Mouse (Mus musculus): ENCODE measurements around the gene Cel. TPM values are rescaled to one million over a fixed set of nuclear protein-coding genes. Genes with fewer than 3 reads are reported as not detected.

Gene Cel
- polyA plus RNA-seq, 1 experiment from 2014 or later: 3.3 TPM

GRCm38 (mm10) chr2:28524406-28524805 is 38.8 kb downstream of the Cel start:
- TF ChIP-seq CTCF (IDR thresholded peaks at IDR 0.05; ENCODE audit: low read depth): no peak
- WGBS: 78% methylated on average over 10 of the region's 10 CpGs

GRCm38 (mm10) chr2:28523643-28524117 is 39.5 kb downstream of the Cel start:
- TF ChIP-seq EP300 (optimal IDR thresholded peaks at IDR 0.05): no peak
- TF ChIP-seq CTCF (IDR thresholded peaks at IDR 0.05; ENCODE audit: low read depth): no peak
- H3K9me3 ChIP-seq (ENCODE audit: control insufficient read depth, low read length): no peaks in the 10 kb centered on the region
- H3K27me3 ChIP-seq (ENCODE audit: control insufficient read depth, insufficient read depth, low read length): no peaks in the 10 kb centered on the region
- DNase-seq (ENCODE audit: low spot score) (peak; percentile 95), ATAC-seq (ENCODE audit: low FRiP score, low TSS enrichment) (peak; percentile 83)
- peak overlapping the region; percentile 95 for H3K27ac ChIP-seq (replicated peaks)
- H3K9ac ChIP-seq (ENCODE audit: low read length): no peak overlapping the region
- H3K4me3 ChIP-seq (ENCODE audit: low read depth, low read length): no peak overlapping the region
- H3K4me1 ChIP-seq (replicated peaks; ENCODE audit: control insufficient read depth, insufficient read depth): peaks cover 24% of the 10 kb centered on the region
- H3K36me3 ChIP-seq (ENCODE audit: control insufficient read depth, insufficient read depth, low read length): no peaks in the 10 kb centered on the region
- no peak overlapping the region for H3K4me2 ChIP-seq (replicated peaks; ENCODE audit: low read depth)
- WGBS: 9% methylated on average over 5 of the region's 5 CpGs

More at GRCm38 (mm10) chr2:28524406-28524805, 38.8 kb downstream of the Cel start:
- Histone ChIP-seq H3K27me3 (ENCODE audit: control insufficient read depth, insufficient read depth, low read length) (no peaks in the 10 kb centered on the region), H3K4me3 (ENCODE audit: low read depth, low read length) (no peak overlapping the region), H3K9ac (ENCODE audit: low read length) (no peak overlapping the region; the same call in 1 of the 2 replicates), H3K9me3 (ENCODE audit: control insufficient read depth, low read length) (no peaks in the 10 kb centered on the region), H3K36me3 (ENCODE audit: control insufficient read depth, insufficient read depth, low read length) (no peaks in the 10 kb centered on the region), H3K4me2 (replicated peaks; ENCODE audit: low read depth) (no peak overlapping the region), H3K4me1 (replicated peaks; ENCODE audit: control insufficient read depth, insufficient read depth) (peaks cover 24% of the 10 kb centered on the region), H3K27ac (replicated peaks) (peak overlapping the region; percentile 95)
- DNase-seq (ENCODE audit: low spot score): no peak
- ATAC-seq (ENCODE audit: low FRiP score, low TSS enrichment): no peak

GRCm38 (mm10) chr2:28522166-28522565 is 41.0 kb downstream of the Cel start:
- ATAC-seq (ENCODE audit: low FRiP score, low TSS enrichment): no peak
- Histone ChIP-seq H3K4me3 (ENCODE audit: low read depth, low read length) (no peak overlapping the region), H3K36me3 (ENCODE audit: control insufficient read depth, insufficient read depth, low read length) (no peaks in the 10 kb centered on the region), H3K27me3 (ENCODE audit: control insufficient read depth, insufficient read depth, low read length) (no peaks in the 10 kb centered on the region), H3K4me2 (replicated peaks; ENCODE audit: low read depth) (no peak overlapping the region), H3K9ac (ENCODE audit: low read length) (no peak overlapping the region; the same call in 1 of the 2 replicates), H3K4me1 (replicated peaks; ENCODE audit: control insufficient read depth, insufficient read depth) (peaks cover 24% of the 10 kb centered on the region), H3K9me3 (ENCODE audit: control insufficient read depth, low read length) (no peaks in the 10 kb centered on the region), H3K27ac (replicated peaks) (0 out of 2 replicates have a peak overlapping the region, but pooled peaks have one; percentile 8)
- TF ChIP-seq EP300 (optimal IDR thresholded peaks at IDR 0.05) (no peak), CTCF (IDR thresholded peaks at IDR 0.05; ENCODE audit: low read depth) (no peak)
- DNase-seq (ENCODE audit: low spot score): no peak
- 58% methylated on average over 4 of the region's 4 CpGs for whole genome bisulfite sequencing

GRCm38 (mm10) chr2:28521571-28522151 is 41.5 kb downstream of the Cel start:
- H3K36me3 ChIP-seq (ENCODE audit: control insufficient read depth, insufficient read depth, low read length): no peaks in the 10 kb centered on the region
- H3K9me3 ChIP-seq (ENCODE audit: control insufficient read depth, low read length): no peaks in the 10 kb centered on the region
- H3K9ac ChIP-seq (ENCODE audit: low read length): peak overlapping the region; percentile 27; the same call in 1 of the 2 replicates
- ATAC-seq (ENCODE audit: low FRiP score, low TSS enrichment) (no peak), DNase-seq (ENCODE audit: low spot score) (no peak)
- peaks cover 24% of the 10 kb centered on the region for H3K4me1 ChIP-seq (replicated peaks; ENCODE audit: control insufficient read depth, insufficient read depth)
- TF ChIP-seq CTCF (IDR thresholded peaks at IDR 0.05; ENCODE audit: low read depth): no peak
- no peak for TF ChIP-seq EP300 (optimal IDR thresholded peaks at IDR 0.05)
- H3K27ac ChIP-seq (replicated peaks): peak overlapping the region; percentile 8; the same call in 1 of the 2 replicates
- H3K27me3 ChIP-seq (ENCODE audit: control insufficient read depth, insufficient read depth, low read length): no peaks in the 10 kb centered on the region
- no peak overlapping the region for H3K4me2 ChIP-seq (replicated peaks; ENCODE audit: low read depth)
- WGBS: 75% methylated on average over 6 of the region's 6 CpGs
- no peak overlapping the region for H3K4me3 ChIP-seq (ENCODE audit: low read depth, low read length)

- H3K9ac ChIP-seq (ENCODE audit: low read length): no peak overlapping the region
- 93% methylated on average over 5 of the region's 5 CpGs for WGBS
- H3K4me1 ChIP-seq (replicated peaks; ENCODE audit: control insufficient read depth, insufficient read depth): peaks cover 18% of the 10 kb centered on the region
- no peak overlapping the region for H3K4me2 ChIP-seq (replicated peaks; ENCODE audit: low read depth)
- DNase-seq (ENCODE audit: low spot score) (no peak), ATAC-seq (ENCODE audit: low FRiP score, low TSS enrichment) (no peak)
- H3K9me3 ChIP-seq (ENCODE audit: control insufficient read depth, low read length): no peaks in the 10 kb centered on the region
- TF ChIP-seq EP300 (optimal IDR thresholded peaks at IDR 0.05): no peak
- no peak for TF ChIP-seq CTCF (IDR thresholded peaks at IDR 0.05; ENCODE audit: low read depth)
- no peak overlapping the region for H3K4me3 ChIP-seq (ENCODE audit: low read depth, low read length)
- H3K27ac ChIP-seq (replicated peaks): no peak overlapping the region
- H3K36me3 ChIP-seq (ENCODE audit: control insufficient read depth, insufficient read depth, low read length): no peaks in the 10 kb centered on the region
- H3K27me3 ChIP-seq (ENCODE audit: control insufficient read depth, insufficient read depth, low read length): no peaks in the 10 kb centered on the region
Measured at GRCm38 (mm10) chr2:28520581-28520980, 42.6 kb downstream of the Cel start.

GRCm38 (mm10) chr2:28518231-28518630 is 45.0 kb downstream of the Cel start:
- Histone ChIP-seq H3K9ac (ENCODE audit: low read length) (no peak overlapping the region), H3K27ac (replicated peaks) (peak overlapping the region; percentile 87), H3K4me1 (replicated peaks; ENCODE audit: control insufficient read depth, insufficient read depth) (peaks cover 10% of the 10 kb centered on the region), H3K36me3 (ENCODE audit: control insufficient read depth, insufficient read depth, low read length) (no peaks in the 10 kb centered on the region), H3K4me2 (replicated peaks; ENCODE audit: low read depth) (no peak overlapping the region), H3K27me3 (ENCODE audit: control insufficient read depth, insufficient read depth, low read length) (no peaks in the 10 kb centered on the region), H3K9me3 (ENCODE audit: control insufficient read depth, low read length) (no peaks in the 10 kb centered on the region), H3K4me3 (ENCODE audit: low read depth, low read length) (no peak overlapping the region)
- 40% methylated on average over 2 of the region's 2 CpGs for WGBS
- no peak for TF ChIP-seq EP300 (optimal IDR thresholded peaks at IDR 0.05)
- TF ChIP-seq CTCF (IDR thresholded peaks at IDR 0.05; ENCODE audit: low read depth): no peak
- DNase-seq (ENCODE audit: low spot score) (no peak), ATAC-seq (ENCODE audit: low FRiP score, low TSS enrichment) (no peak)

Data from stomach, postnatal 0 days (tissue).